Mouse (Mus musculus): ENCODE results near the gene Tlr7. TPM values are rescaled to one million over a fixed set of nuclear protein-coding genes. Genes with fewer than 3 reads are reported as not detected.

Tlr7 gene
- polyA plus RNA-seq, 1 experiment from 2014 or later: 1.3 TPM

DNA sequence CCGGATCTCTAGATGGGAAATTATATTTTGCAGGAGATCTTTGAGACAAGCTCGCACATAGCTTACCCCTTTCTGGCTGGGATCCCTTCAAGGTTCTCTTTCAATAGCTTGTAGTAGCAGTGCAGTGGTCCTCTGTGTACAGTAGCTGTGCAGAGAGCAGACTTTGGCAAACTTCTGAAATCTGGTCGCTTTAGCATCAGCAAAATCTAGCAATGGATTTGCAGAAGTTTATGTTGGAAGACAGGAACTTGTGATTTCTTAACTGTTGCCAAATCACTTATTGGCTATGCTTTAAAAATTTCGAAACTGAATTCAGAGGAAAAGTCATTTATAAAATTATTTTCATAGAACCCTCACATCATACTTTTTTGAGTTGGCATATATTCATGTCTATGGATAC is 66.3 kb downstream of the Tlr7 start, which contains the start of gene Tlr8:
Tlr8 (minus strand) TSS at position 244 of the 400 bp plus-strand sequence.
- WGBS: 66% methylated on average over 4 of the region's 4 CpGs
- no peaks in the 10 kb centered on the region for H3K9me3 ChIP-seq (ENCODE audit: control insufficient read depth)
- H3K4me3 ChIP-seq (ENCODE audit: low read depth, low read length): no peak within 1 kb of the TSS
- H3K36me3 ChIP-seq (ENCODE audit: control insufficient read depth, insufficient read depth): no peaks in the 10 kb centered on the region
- no peaks in the 10 kb centered on the region; the same call in 1 of the 2 replicates for H3K27me3 ChIP-seq (replicated peaks; ENCODE audit: control insufficient read depth, insufficient read depth, low read length)
- no peak within 1 kb of the TSS for H3K9ac ChIP-seq (ENCODE audit: low read depth, low read length)
- no peak within 1 kb of the TSS for H3K4me2 ChIP-seq (replicated peaks; ENCODE audit: low read depth)
- no peak within 1 kb of the TSS for H3K27ac ChIP-seq (ENCODE audit: low read depth, low read length)
- no peaks in the 10 kb centered on the region for H3K4me1 ChIP-seq (replicated peaks; ENCODE audit: control insufficient read depth, insufficient read depth, low read length)
- no peak for TF ChIP-seq CTCF (IDR thresholded peaks at IDR 0.05; ENCODE audit: low read depth)
- no peak for ATAC-seq

- Histone ChIP-seq H3K4me2 (replicated peaks; ENCODE audit: low read depth) (no peak overlapping the region), H3K9me3 (ENCODE audit: control insufficient read depth) (no peaks in the 10 kb centered on the region), H3K27ac (ENCODE audit: low read depth, low read length) (no peak overlapping the region), H3K36me3 (ENCODE audit: control insufficient read depth, insufficient read depth) (no peaks in the 10 kb centered on the region), H3K4me3 (ENCODE audit: low read depth, low read length) (no peak overlapping the region), H3K4me1 (replicated peaks; ENCODE audit: control insufficient read depth, insufficient read depth, low read length) (no peaks in the 10 kb centered on the region), H3K9ac (ENCODE audit: low read depth, low read length) (no peak overlapping the region), H3K27me3 (replicated peaks; ENCODE audit: control insufficient read depth, insufficient read depth, low read length) (no peaks in the 10 kb centered on the region; the same call in 1 of the 2 replicates)
- 79% methylated on average over 4 of the region's 4 CpGs for WGBS
- TF ChIP-seq CTCF (IDR thresholded peaks at IDR 0.05; ENCODE audit: low read depth): no peak
- ATAC-seq: no peak
Measured at GRCm38 (mm10) chrX:167263530-167263929, 66.8 kb downstream of the Tlr7 start.

Other genes with a start within 250 kb of the Tlr7 start
- 4,093 and 4,486 TPM in 2 replicates for gene Tmsb4x, start 121.2 kb downstream of the Tlr7 start, polyA plus RNA-seq (2015; fragmentation: Nextera tagmentation; extraction: Ambion mirVana)
- gene Tlr8, start 66.2 kb downstream of the Tlr7 start, polyA plus RNA-seq (2015; fragmentation: Nextera tagmentation; extraction: Ambion mirVana): 0.14 and 0.34 TPM in 2 replicates
- gene Prps2, start 52.2 kb upstream of the Tlr7 start, polyA plus RNA-seq (2015; fragmentation: Nextera tagmentation; extraction: Ambion mirVana): 10.1 and 10.2 TPM in 2 replicates